Mouse (Mus musculus): Measurements from ENCODE around the gene Pik3cb.
A peak's percentile ranks its signal among the peaks of the same experiment; 100 is the strongest.

Gene Pik3cb

DNA sequence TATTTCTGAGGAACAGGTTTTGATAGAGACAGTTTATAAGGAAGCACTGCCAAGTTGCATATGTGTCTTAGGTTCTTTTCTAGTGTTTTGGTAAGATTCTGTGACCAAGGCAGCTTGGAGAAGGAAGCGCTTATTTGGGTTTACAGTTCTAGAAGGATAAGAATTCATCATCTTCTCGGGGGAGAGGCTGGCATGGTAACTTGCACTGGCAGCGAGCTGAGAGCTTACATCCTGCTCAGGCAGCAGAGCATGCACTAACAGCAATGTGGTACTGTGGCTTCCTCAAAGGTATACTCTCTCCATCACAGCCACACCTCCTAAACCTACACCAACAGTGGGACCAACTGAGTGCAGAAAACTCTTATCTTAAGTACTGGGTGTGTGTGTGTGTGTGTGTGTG, 123.7 kb downstream of the Pik3cb start:
- no peak for DNase-seq (ENCODE audit: inconsistent age in 2 of 2, low spot score in 1 of 2)

DNA sequence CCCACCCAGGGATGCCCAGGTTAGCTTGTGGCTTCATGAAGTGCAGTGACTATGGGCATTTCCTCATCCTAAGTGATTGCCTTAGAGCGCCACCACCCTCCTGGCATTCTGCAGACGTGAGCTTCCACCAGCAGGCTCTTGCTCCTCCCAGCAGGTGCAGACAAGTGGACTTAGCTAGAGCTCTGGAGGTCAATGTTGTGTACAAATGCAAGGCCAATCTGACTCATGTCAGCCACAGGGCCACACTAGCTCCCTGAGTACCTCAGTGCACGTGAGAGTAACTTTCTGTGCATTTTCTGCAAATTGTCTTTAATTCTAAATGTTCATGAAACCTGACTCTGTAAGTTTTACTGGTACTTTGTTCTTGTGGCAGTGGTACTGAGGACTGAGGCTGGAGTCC, 124.1 kb downstream of the Pik3cb start:
- DNase-seq (ENCODE audit: inconsistent age in 2 of 2, low spot score in 1 of 2) = peak; percentile 23 to 61

DNA sequence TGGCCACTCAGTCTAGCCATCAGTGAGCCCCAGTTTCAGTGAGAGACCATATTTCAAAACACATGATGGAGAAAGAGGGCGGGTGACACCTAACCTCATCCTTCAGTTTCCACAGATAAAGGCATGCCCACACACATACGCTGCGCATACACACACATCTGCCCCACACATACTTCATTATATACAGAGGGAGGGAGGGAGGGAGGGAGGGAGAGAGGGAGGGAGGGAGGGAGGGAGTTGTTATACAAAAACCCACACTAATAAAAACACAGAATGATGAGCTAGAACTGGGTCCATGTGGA, 130.6 kb downstream of the Pik3cb start:
- DNase-seq (ENCODE audit: inconsistent age in 2 of 2, low spot score in 1 of 2) = no peak

DNA sequence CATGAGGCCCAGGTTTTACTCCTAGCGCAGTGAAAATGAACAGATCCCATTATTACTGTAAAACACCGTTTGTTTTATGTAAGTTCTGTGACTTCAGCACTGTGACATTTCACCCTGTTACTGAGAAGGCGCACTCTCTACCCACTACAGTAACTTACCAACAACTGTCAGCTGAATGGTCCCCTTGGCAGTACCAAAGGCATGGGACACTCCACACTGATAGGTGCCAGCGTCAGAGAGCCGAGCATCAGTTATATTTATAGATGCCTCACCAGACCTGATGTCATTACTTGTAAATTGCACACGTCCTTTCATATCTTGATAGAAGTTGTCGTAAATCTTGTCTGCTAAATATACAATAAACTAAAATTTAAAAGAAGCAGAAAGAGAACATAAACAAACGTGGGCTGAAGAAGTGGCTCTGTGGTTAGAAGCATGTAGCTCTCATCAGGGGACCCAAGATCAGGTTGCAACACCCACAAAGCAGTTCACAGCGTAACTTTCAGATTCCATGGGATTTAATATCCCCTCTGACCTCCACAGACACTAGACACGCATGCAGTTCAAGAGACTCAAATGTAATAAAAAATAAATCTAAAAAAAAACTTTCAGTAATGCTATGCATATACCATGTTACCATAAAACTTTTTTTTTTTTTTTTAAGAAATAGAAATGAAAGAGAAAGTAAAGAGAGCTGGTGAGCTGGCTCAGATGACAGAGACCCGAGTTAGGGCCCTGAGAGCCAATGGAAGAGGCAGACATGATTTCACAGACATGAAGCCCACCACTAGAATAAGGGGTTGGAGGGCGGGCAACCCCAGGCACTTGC, 131.1 kb downstream of the Pik3cb start:
- no peak for DNase-seq (ENCODE audit: inconsistent age in 2 of 2, low spot score in 1 of 2)

DNA sequence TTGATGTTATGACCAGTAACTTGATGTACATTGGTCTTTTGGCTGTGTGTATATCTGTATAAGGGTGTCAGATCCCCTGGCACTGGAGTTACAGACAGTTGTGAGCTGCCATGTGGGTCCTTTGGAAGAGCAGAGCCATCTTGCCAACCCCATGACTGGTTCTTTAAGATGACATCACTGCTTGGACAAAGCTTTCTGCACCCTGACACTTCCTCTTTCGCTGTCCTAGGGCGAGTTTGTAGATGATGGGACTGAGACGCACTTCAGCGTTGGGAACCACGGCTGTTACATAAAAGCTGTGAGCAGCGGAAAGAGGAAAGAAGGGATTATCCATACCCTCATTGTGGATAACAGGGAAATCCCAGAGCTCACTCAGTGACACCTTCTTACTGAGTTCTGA, 139.1 kb downstream of the Pik3cb start:
- no peak for DNase-seq (ENCODE audit: inconsistent age in 2 of 2, low spot score in 1 of 2)

DNA sequence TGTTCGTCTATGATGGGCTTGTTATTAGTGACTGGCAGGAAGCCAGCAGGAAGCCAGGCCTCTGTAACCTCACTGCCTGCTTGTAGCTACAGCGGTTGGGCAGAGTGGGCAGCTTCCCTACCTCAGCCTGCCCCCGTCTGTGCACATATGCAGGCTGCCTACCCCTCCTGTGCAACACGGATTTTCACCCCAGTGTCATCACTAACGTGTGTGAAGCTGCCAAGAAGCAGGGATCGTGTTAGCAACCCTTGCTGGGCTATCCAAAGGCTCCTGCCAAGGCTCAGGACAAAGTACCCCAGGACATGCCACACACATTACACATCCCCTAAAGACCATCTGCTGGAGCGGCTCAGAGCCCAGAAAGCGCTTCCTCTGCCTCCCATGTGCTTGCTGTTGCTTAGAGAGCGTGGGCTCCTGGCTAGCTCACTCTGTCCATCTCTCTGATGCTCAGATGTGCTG, 140.5 kb downstream of the Pik3cb start:
- DNase-seq (ENCODE audit: inconsistent age in 2 of 2, low spot score in 1 of 2) = no peak

DNA sequence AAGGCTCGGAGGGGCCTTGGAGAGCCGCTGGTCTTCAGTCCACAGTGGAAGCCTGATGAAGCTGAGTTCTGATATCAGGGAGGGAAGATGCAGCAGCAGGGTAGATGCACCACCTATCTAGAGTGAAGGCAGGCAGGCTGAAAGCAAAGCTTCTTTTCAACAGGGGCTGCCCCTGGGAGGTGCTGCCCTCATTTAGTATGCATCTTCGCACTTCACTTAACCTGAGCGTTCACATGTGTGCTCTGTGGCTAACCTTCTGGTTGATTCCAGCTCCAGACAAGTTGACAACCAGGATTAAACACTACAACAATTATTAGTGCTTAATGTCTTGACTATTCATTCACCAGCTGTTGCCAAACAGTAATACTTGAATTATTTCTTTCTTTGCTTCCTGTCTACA, 146.3 kb downstream of the Pik3cb start:
- DNase-seq (ENCODE audit: inconsistent age in 2 of 2, low spot score in 1 of 2) = no peak

DNA sequence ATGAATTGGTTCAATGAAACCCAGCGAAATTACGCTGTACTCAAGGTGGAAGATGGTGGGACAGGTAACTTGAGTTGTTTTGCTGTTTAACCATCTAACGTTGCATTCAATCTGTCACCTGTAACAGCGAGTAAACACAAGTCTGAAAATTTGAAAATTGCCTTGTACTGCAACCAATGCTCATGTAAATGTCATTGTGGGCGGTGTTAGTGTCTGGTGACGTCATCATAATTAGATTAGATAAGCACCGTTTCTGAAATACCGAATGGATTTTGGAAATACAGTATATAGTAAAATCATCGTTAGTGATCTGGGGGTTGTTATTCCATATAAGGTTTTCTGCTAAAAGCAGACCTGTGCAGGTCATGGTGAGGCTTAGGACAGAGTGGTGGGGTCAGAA, 153.3 kb downstream of the Pik3cb start:
- DNase-seq (ENCODE audit: inconsistent age in 2 of 2, low spot score in 1 of 2) = peak in 1 of 2 experiments; percentile 55
